Mouse (Mus musculus) ES-E14 (cell line): ENCODE results near the gene Diaph2.
"Not testable (repeated sequence)": the region's sequence is repeated elsewhere in the genome, so short reads cannot be mapped to it uniquely, and the experiment has no call there.

Source experiments
- CHD2 ChIP-seq: IDR thresholded peaks from 2 replicates; pipeline ENCODE4 v1.6.1; 2014; ENCODE audit warnings: mild to moderate bottlenecking, low read depth, low read length, inconsistent platforms
- HCFC1 ChIP-seq: IDR thresholded peaks from 2 replicates; pipeline ENCODE4 v1.6.1; 2012; ENCODE audit warnings: low read length, inconsistent platforms, borderline replicate concordance; ENCODE audit not compliant: insufficient read depth
- MAFK ChIP-seq: IDR thresholded peaks from 2 replicates; pipeline ENCODE4 v1.6.1; 2014; ENCODE audit warnings: mild to moderate bottlenecking, low read depth, low read length, inconsistent platforms; ENCODE audit not compliant: insufficient read depth
- ZC3H11A ChIP-seq: IDR thresholded peaks from 2 replicates; pipeline ENCODE4 v1.6.1; 2012; ENCODE audit warnings: low read depth, mild to moderate bottlenecking, inconsistent platforms, low read length, borderline replicate concordance
- ZNF384 ChIP-seq: IDR thresholded peaks from 2 replicates; pipeline ENCODE4 v1.6.1; 2012; ENCODE audit warnings: low read depth, low read length, inconsistent platforms

DNA sequence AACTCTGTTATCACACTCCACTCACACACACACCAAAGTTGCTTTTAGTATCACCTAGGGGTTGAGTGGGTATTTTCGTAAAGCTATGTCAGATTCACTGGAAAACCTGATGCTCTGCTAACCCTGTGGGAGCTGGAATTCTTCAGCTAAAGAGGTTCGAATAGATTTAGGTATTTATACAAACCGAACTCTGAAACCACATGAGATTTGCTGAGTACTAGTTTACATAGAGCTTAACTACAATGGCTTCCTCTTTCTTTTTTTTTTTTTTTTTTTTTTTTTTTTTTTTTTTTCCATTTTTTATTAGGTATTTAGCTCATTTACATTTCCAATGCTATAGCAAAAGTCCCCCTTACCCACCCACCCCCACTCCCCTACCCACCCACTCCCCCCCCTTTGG is 447.9 kb downstream of the Diaph2 start:
- TF ChIP-seq CHD2, HCFC1, ZNF384, MAFK, ZC3H11A: not testable (repeated sequence)
